Comparison of ENCODE assay signal across 8 mouse cellular contexts in the genomic region with DNA sequence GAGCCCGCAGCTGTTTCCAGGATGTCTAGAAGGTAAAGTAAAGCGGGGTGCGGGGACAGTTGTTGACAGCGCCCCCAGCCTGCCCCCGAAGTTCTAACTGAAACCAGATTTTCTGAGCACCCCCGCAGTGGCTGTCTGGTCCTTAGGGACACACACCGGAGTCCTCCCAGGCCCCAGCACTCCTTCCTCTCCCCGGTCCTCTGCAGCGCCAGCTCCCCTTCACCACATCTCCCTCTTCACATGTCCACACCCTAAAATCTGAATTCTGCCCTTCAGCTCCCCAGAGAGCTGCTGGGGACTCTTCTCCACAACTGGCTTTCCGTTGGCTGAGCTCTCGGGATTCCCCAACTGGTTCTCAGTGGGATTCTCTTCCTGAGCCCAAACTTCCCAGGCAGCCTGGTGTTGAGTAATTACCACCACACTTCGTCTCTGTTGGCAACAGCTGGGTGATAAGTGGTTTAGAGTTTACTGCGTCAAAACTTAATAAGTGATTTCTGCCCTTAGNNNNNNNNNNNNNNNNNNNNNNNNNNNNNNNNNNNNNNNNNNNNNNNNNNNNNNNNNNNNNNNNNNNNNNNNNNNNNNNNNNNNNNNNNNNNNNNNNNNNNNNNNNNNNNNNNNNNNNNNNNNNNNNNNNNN. TPM values are rescaled to one million over a fixed set of nuclear protein-coding genes. Genes with fewer than 3 reads are reported as not detected.
DNase-seq lines count a peak whose midpoint lies in the region; ATAC-seq and TF ChIP-seq lines count a peak whose summit lies in the region.

No protein-coding gene starts in this region.

- peak overlapping the region; percentile 92 for H3K27ac ChIP-seq in liver, embryonic 13.5 days
- peak overlapping the region; percentile 57; the same call in 1 of the 2 replicates for H3K27ac ChIP-seq in midbrain, postnatal 0 days (ENCODE audit: low read depth, low read length)

- H3K9ac ChIP-seq in liver, embryonic 13.5 days = peak overlapping the region; percentile 96
- H3K9ac ChIP-seq in midbrain, postnatal 0 days (replicated peaks; ENCODE audit: low read length, poor library complexity, severe bottlenecking) = peak overlapping the region; percentile 72

- H3K36me3 ChIP-seq in liver, embryonic 13.5 days = peaks cover 57% of the 10 kb centered on the region
- H3K36me3 ChIP-seq in midbrain, postnatal 0 days (ENCODE audit: insufficient read depth, low read length) = no peaks in the 10 kb centered on the region; the same call in 1 of the 2 replicates

- H3K9me3 ChIP-seq in liver, embryonic 13.5 days (replicated peaks) = no peaks in the 10 kb centered on the region
- H3K9me3 ChIP-seq in midbrain, postnatal 0 days (ENCODE audit: low read length) = no peaks in the 10 kb centered on the region

- peak overlapping the region; percentile 94 for H3K4me2 ChIP-seq in liver, embryonic 13.5 days
- peak overlapping the region; percentile 98 for H3K4me2 ChIP-seq in midbrain, postnatal 0 days (ENCODE audit: low read depth, low read length, poor library complexity, severe bottlenecking)

- H3K4me3 ChIP-seq in liver, embryonic 13.5 days (replicated peaks) = peak overlapping the region; percentile 87
- H3K4me3 ChIP-seq in midbrain, postnatal 0 days (ENCODE audit: low read depth, low read length) = peak overlapping the region; percentile 66

- 1% methylated on average over 13 of the region's 13 CpGs for WGBS in liver, embryonic 13.5 days (ENCODE audit: insufficient replicate concordance)
- 1% methylated on average over 13 of the region's 13 CpGs for WGBS in midbrain, postnatal 0 days

- ATAC-seq in inflammation-experienced regulatory T-cells, adult 6 months = peak; percentile 30
- peak; percentile 64 for ATAC-seq in liver, embryonic 13.5 days (ENCODE audit: low read depth)
- no peak for ATAC-seq in midbrain, postnatal 0 days (ENCODE audit: low FRiP score)

- DNase-seq in ovary, postnatal 10 days (ENCODE audit: low spot score) = peak; percentile 33
- DNase-seq in ovary, postnatal 36 days (ENCODE audit: low spot score) = no peak
- peak; percentile 20 for DNase-seq in brain, adult 2 months (ENCODE audit: low read depth, low spot score)
- peak; percentile 40 for DNase-seq in forelimb bud, embryonic 11.5 days (ENCODE audit: low read depth, low spot score)
- DNase-seq in liver, embryonic 13.5 days = peak; percentile 16
- DNase-seq in midbrain, postnatal 0 days (ENCODE audit: low spot score) = peak; percentile 40
- DNase-seq in thymus, postnatal 25 days = no peak

- H3K27me3 ChIP-seq in liver, embryonic 13.5 days = no peaks in the 10 kb centered on the region
- H3K27me3 ChIP-seq in midbrain, postnatal 0 days (ENCODE audit: insufficient read depth, low read length) = no peaks in the 10 kb centered on the region

- peaks cover 68% of the 10 kb centered on the region for H3K4me1 ChIP-seq in liver, embryonic 13.5 days (replicated peaks)
- 0 out of 2 replicates have a peak, but pooled peaks cover 6% of the 10 kb centered on the region for H3K4me1 ChIP-seq in midbrain, postnatal 0 days (ENCODE audit: insufficient read depth, low read length)

- no peak for TF ChIP-seq CTCF in midbrain, postnatal 0 days (IDR thresholded peaks at IDR 0.05)

RNA-seq across cellular contexts. Expression of a gene that starts 0.7 kb away (rescaled TPM):
- polyA plus RNA-seq in inflammation-experienced regulatory T-cells, adult 6 months (2017; shearing (Covaris generic)) = 100 to 1,000 TPM in 2 of 3 experiments, 10 to 100 TPM in 1; 95.7 to 124 (median 113) TPM
- 25.0 and 28.1 TPM in 2 replicates for polyA plus RNA-seq in liver, embryonic 13.5 days (2015; fragmentation: Nextera tagmentation; extraction: Ambion mirVana)
- total RNA-seq in midbrain, postnatal 0 days (2014; rRNA removed) = 5.5 and 7.5 TPM in 2 replicates
- 10.5 and 12.8 TPM in 2 replicates for polyA plus RNA-seq in midbrain, postnatal 0 days (2015; fragmentation: Nextera tagmentation; extraction: Ambion mirVana)

RNA-seq across cellular contexts. Expression of a gene that starts 15.2 kb away (rescaled TPM):
- 1 to 10 TPM in 1 of 3 experiments, not detected in 2; 2.6 TPM for polyA plus RNA-seq in inflammation-experienced regulatory T-cells, adult 6 months (2017; shearing (Covaris generic))
- not detected in 2 replicates for polyA plus RNA-seq in liver, embryonic 13.5 days (2015; fragmentation: Nextera tagmentation; extraction: Ambion mirVana)
- not detected in 2 replicates for total RNA-seq in midbrain, postnatal 0 days (2014; rRNA removed)
- not detected in 2 replicates for polyA plus RNA-seq in midbrain, postnatal 0 days (2015; fragmentation: Nextera tagmentation; extraction: Ambion mirVana)

RNA-seq across cellular contexts. Expression of a gene that starts 34.1 kb away (rescaled TPM):
- polyA plus RNA-seq in inflammation-experienced regulatory T-cells, adult 6 months (2017; shearing (Covaris generic)) = 10 to 100 TPM; 44.5 to 50.8 (median 46.5) TPM
- 67.4 and 74.0 TPM in 2 replicates for polyA plus RNA-seq in liver, embryonic 13.5 days (2015; fragmentation: Nextera tagmentation; extraction: Ambion mirVana)
- 32.2 and 33.5 TPM in 2 replicates for total RNA-seq in midbrain, postnatal 0 days (2014; rRNA removed)
- 40.1 and 47.5 TPM in 2 replicates for polyA plus RNA-seq in midbrain, postnatal 0 days (2015; fragmentation: Nextera tagmentation; extraction: Ambion mirVana)

Comparison
In these comparisons a context has a peak if more than half of its experiments do, and no peak if none do; other contexts are left out.
1. DNase-seq: peak in ovary, postnatal 10 days (single experiment), brain, adult 2 months (single experiment), forelimb bud, embryonic 11.5 days (single experiment), liver, embryonic 13.5 days (single experiment) and midbrain, postnatal 0 days (single experiment); none in ovary, postnatal 36 days (single experiment) and thymus, postnatal 25 days (single experiment).